8 mouse cellular contexts compared by ENCODE assay signal in genomic region chr12:104617111-104617725, GRCm38 (mm10).
DNase-seq lines count a peak whose midpoint lies in the region; ATAC-seq lines count a peak whose summit lies in the region.

No protein-coding gene starts in this region.

- no peak for ATAC-seq in heart, embryonic 11.5 days (replicated peaks; ENCODE audit: insufficient number of reproducible peaks, low FRiP score, low TSS enrichment)
- ATAC-seq in embryonic facial prominence, embryonic 12.5 days (ENCODE audit: insufficient number of reproducible peaks, insufficient read depth, low FRiP score, low TSS enrichment) = peak; percentile 81
- peak; percentile 95 for ATAC-seq in hindbrain, embryonic 12.5 days (ENCODE audit: low FRiP score)
- peak; percentile 62; the same call in 1 of the 2 replicates for ATAC-seq in stomach, embryonic 16.5 days (ENCODE audit: insufficient read depth, low FRiP score)
- no peak for ATAC-seq in megakaryocyte progenitor cell, adult 5-6 weeks (replicated peaks; ENCODE audit: poor library complexity)

- H3K36me3 ChIP-seq in heart, embryonic 11.5 days (ENCODE audit: control insufficient read depth, insufficient read depth, low read length) = no peaks in the 10 kb centered on the region
- no peaks in the 10 kb centered on the region for H3K36me3 ChIP-seq in embryonic facial prominence, embryonic 12.5 days
- H3K36me3 ChIP-seq in hindbrain, embryonic 12.5 days = no peaks in the 10 kb centered on the region
- no peaks in the 10 kb centered on the region for H3K36me3 ChIP-seq in midbrain, embryonic 10.5 days
- no peaks in the 10 kb centered on the region for H3K36me3 ChIP-seq in stomach, embryonic 16.5 days (ENCODE audit: control insufficient read depth, insufficient read depth, low read length)

- WGBS in heart, embryonic 11.5 days (ENCODE audit: insufficient replicate concordance) = 11% methylated on average over 17 of the region's 17 CpGs
- 12% methylated on average over 17 of the region's 17 CpGs for WGBS in embryonic facial prominence, embryonic 12.5 days
- WGBS in hindbrain, embryonic 12.5 days = 13% methylated on average over 17 of the region's 17 CpGs
- 8% methylated on average over 17 of the region's 17 CpGs for WGBS in midbrain, embryonic 10.5 days
- WGBS in stomach, embryonic 16.5 days = 12% methylated on average over 17 of the region's 17 CpGs

- peaks cover 4% of the 10 kb centered on the region; the same call in 1 of the 2 replicates for H3K4me1 ChIP-seq in heart, embryonic 11.5 days (ENCODE audit: control insufficient read depth, insufficient read depth, low read length)
- no peaks in the 10 kb centered on the region; the same call in 1 of the 2 replicates for H3K4me1 ChIP-seq in embryonic facial prominence, embryonic 12.5 days
- peaks cover 3% of the 10 kb centered on the region; the same call in 1 of the 2 replicates for H3K4me1 ChIP-seq in hindbrain, embryonic 12.5 days
- H3K4me1 ChIP-seq in midbrain, embryonic 10.5 days = peaks cover 6% of the 10 kb centered on the region; the same call in 1 of the 2 replicates
- no peaks in the 10 kb centered on the region; the same call in 1 of the 2 replicates for H3K4me1 ChIP-seq in stomach, embryonic 16.5 days (ENCODE audit: control insufficient read depth, insufficient read depth, low read length)

- no peak for DNase-seq in heart, adult 11 months
- DNase-seq in left cerebral cortex, adult 11 months (ENCODE audit: low spot score) = peak; percentile 47
- peak; percentile 81 for DNase-seq in midbrain, embryonic 10.5 days (ENCODE audit: low spot score)

- no peaks in the 10 kb centered on the region; the same call in 1 of the 2 replicates for H3K9me3 ChIP-seq in heart, embryonic 11.5 days (replicated peaks; ENCODE audit: control insufficient read depth, low read length)
- peaks cover 3% of the 10 kb centered on the region; the same call in 1 of the 2 replicates for H3K9me3 ChIP-seq in embryonic facial prominence, embryonic 12.5 days
- 0 out of 2 replicates have a peak, but pooled peaks cover 4% of the 10 kb centered on the region for H3K9me3 ChIP-seq in hindbrain, embryonic 12.5 days (replicated peaks)
- no peaks in the 10 kb centered on the region for H3K9me3 ChIP-seq in midbrain, embryonic 10.5 days (replicated peaks)
- no peaks in the 10 kb centered on the region for H3K9me3 ChIP-seq in stomach, embryonic 16.5 days (replicated peaks; ENCODE audit: control insufficient read depth, low read length)

- H3K27me3 ChIP-seq in heart, embryonic 11.5 days (ENCODE audit: control insufficient read depth, insufficient read depth, low read length) = peaks cover 4% of the 10 kb centered on the region; the same call in 1 of the 2 replicates
- H3K27me3 ChIP-seq in embryonic facial prominence, embryonic 12.5 days = no peaks in the 10 kb centered on the region
- H3K27me3 ChIP-seq in hindbrain, embryonic 12.5 days = peaks cover 7% of the 10 kb centered on the region; the same call in 1 of the 2 replicates
- no peaks in the 10 kb centered on the region for H3K27me3 ChIP-seq in midbrain, embryonic 10.5 days (ENCODE audit: low read depth, poor library complexity, severe bottlenecking)
- H3K27me3 ChIP-seq in stomach, embryonic 16.5 days (ENCODE audit: control insufficient read depth, insufficient read depth, low read length) = no peaks in the 10 kb centered on the region

- H3K4me2 ChIP-seq in heart, embryonic 11.5 days = peak overlapping the region; percentile 57
- peak overlapping the region; percentile 41 for H3K4me2 ChIP-seq in embryonic facial prominence, embryonic 12.5 days (replicated peaks)
- peak overlapping the region; percentile 38 for H3K4me2 ChIP-seq in hindbrain, embryonic 12.5 days (replicated peaks)
- peak overlapping the region; percentile 43 for H3K4me2 ChIP-seq in stomach, embryonic 16.5 days (ENCODE audit: low read depth, low read length)

- H3K27ac ChIP-seq in heart, embryonic 11.5 days (ENCODE audit: low read depth, low read length) = no peak overlapping the region
- peak overlapping the region; percentile 54; the same call in 1 of the 2 replicates for H3K27ac ChIP-seq in embryonic facial prominence, embryonic 12.5 days
- peak overlapping the region; percentile 69 for H3K27ac ChIP-seq in hindbrain, embryonic 12.5 days
- H3K27ac ChIP-seq in midbrain, embryonic 10.5 days (replicated peaks) = peak overlapping the region; percentile 76
- H3K27ac ChIP-seq in stomach, embryonic 16.5 days (ENCODE audit: low read length) = no peak overlapping the region

- 0 out of 2 replicates have a peak overlapping the region, but pooled peaks have one; percentile 34 for H3K9ac ChIP-seq in heart, embryonic 11.5 days (ENCODE audit: low read depth, low read length)
- H3K9ac ChIP-seq in embryonic facial prominence, embryonic 12.5 days = no peak overlapping the region
- H3K9ac ChIP-seq in hindbrain, embryonic 12.5 days = peak overlapping the region; percentile 1; the same call in 1 of the 2 replicates
- peak overlapping the region; percentile 61 for H3K9ac ChIP-seq in stomach, embryonic 16.5 days (ENCODE audit: low read length)

- H3K4me3 ChIP-seq in heart, embryonic 11.5 days (ENCODE audit: low read depth, low read length) = peak overlapping the region; percentile 18; the same call in 1 of the 2 replicates
- 0 out of 2 replicates have a peak overlapping the region, but pooled peaks have one; percentile 12 for H3K4me3 ChIP-seq in embryonic facial prominence, embryonic 12.5 days
- peak overlapping the region; percentile 9; the same call in 1 of the 2 replicates for H3K4me3 ChIP-seq in hindbrain, embryonic 12.5 days
- peak overlapping the region; percentile 39 for H3K4me3 ChIP-seq in midbrain, embryonic 10.5 days
- peak overlapping the region; percentile 24 for H3K4me3 ChIP-seq in stomach, embryonic 16.5 days (replicated peaks; ENCODE audit: low read length)

Comparison
In these comparisons a context has a peak if more than half of its experiments do, and no peak if none do; other contexts are left out.
1. ATAC-seq: peak in embryonic facial prominence, embryonic 12.5 days (single experiment), hindbrain, embryonic 12.5 days (single experiment) and stomach, embryonic 16.5 days (single experiment); none in heart, embryonic 11.5 days (single experiment) and megakaryocyte progenitor cell, adult 5-6 weeks (single experiment).
2. H3K27ac ChIP-seq: peak in embryonic facial prominence, embryonic 12.5 days (single experiment), hindbrain, embryonic 12.5 days (single experiment) and midbrain, embryonic 10.5 days (single experiment); none in heart, embryonic 11.5 days (single experiment) and stomach, embryonic 16.5 days (single experiment).
3. Peak in every context shown above with its lines, with median percentiles within 50 percentile points of each other: H3K4me2 ChIP-seq and H3K4me3 ChIP-seq.